Mouse (Mus musculus): Measurements from ENCODE around the gene Poc1a. TPM values are rescaled to one million over a fixed set of nuclear protein-coding genes. Genes with fewer than 3 reads are reported as not detected.

Gene Poc1a
- 26.7 and 37.1 TPM in 2 replicates for total RNA-seq (2015)
- 15.7 and 23.1 TPM in 2 replicates for total RNA-seq (2017)

DNA sequence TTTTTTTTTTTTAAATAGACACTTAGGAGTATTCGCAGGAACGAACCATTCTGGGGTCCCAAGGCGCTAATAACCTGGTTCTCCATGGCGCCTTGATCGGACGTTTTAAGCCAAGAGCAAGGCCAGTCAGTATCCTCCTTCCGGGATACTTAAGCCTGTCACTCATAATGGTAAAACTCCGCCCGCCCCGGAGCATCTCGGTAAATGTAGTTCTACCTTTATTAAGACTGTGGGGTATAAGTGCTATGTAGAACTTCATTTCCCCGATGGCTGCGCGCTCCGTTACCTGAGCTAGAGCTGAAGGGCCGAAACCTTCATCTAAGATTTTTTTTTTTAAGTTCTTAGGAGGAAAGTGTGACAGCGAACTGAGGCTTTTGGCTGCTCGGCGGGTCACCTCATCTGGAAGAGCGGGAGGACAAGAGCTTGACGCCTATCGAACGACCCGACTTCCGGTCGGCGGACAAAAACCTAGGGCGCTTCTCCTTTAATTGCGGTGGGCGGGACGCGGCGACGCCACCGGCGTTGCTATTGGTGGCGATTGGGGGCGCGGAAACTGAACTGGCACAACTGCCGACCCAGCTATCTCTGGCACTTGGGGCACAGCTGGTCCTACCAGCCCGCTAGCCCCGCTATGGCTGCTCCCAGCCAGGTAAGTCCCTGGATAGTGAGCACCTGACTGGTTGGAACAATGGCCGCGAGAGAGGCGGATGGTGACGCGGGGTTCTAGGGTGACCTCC, at the start of gene Poc1a:
Gene Poc1a, plus strand, starts transcription at position 254 of the 737 bp plus-strand sequence.
- ATAC-seq (ENCODE audit: poor library complexity, severe bottlenecking) = peak; percentile 90

DNA sequence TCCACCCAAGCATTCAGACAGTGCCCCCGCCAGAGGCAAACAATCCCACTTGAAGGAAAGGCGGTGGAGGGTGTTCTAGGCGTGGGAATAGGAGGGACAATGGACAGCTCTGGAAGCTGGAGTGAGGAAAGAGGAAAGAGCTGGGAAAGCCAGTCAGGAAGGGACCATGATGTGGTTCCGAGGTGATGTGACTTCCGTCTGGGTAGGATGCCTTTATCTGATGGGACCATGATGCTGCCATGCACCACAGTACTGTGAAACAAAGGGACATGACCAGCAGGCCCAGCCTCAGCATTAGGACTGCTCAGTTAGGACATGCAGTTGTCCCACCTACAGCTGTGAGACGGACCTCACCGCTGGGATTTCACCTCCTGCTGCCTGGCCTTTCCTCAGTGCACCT, 49.6 kb upstream of the Poc1a start:
- ATAC-seq (ENCODE audit: poor library complexity, severe bottlenecking) = no peak

DNA sequence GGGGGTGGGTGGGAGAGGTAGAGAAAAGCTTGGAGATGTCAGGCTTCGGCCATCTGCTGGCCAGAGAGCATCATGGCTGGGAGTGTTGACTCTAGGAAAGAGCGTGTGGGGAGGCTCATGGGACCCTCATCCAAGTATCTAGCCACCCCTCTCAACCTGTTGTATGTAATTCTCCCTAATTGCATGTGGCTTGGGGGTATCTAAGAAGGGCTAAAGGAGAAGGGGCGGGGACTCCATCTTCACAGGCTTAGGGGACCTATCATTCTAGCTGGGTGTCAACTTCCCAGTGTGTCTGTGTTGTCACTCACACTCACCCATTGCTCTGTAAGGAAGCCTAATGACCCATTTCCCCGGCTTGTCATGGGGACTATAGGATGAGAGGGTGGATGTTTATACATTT, 49.0 kb upstream of the Poc1a start:
- no peak for ATAC-seq (ENCODE audit: poor library complexity, severe bottlenecking)

DNA sequence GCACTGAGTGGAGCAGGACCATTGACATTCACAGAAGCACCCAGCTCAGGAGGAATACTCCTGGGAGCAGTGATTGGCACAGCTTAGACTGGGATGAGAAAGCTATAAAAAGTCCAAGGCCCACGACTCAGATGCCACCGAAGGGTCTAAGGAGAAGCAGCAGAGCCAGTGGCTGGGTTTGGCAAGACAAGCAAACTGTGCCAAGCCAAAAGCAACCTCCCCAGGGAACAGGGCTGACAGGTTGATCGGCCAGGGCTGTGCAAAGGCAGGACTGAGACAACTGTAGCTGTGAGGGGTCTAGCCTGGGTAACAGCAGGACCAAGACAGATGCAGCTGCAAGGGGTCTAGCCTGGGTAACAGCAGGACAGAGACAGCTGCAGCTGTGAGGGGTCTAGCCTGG, 47.9 kb upstream of the Poc1a start:
- ATAC-seq (ENCODE audit: poor library complexity, severe bottlenecking) = no peak

DNA sequence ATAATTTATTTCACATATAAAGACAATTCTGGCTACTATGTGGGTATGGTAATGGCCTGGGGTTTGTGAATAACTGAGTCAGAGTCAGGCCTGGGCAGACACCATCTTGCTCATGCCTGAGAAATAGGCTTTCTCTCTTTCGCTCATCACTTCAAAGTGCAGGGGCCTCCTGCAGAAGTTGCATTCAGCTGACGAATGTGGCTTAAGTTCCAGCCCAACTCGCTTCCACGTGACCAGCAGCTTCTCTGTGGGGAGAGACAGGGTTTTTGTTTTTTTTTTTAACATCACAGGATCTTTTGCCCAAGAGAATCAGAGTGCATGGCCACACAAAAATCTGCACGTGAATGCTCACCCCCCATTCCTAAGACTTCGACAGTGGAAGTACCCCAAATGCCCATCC, 46.9 kb upstream of the Poc1a start:
- ATAC-seq (ENCODE audit: poor library complexity, severe bottlenecking) = no peak

DNA sequence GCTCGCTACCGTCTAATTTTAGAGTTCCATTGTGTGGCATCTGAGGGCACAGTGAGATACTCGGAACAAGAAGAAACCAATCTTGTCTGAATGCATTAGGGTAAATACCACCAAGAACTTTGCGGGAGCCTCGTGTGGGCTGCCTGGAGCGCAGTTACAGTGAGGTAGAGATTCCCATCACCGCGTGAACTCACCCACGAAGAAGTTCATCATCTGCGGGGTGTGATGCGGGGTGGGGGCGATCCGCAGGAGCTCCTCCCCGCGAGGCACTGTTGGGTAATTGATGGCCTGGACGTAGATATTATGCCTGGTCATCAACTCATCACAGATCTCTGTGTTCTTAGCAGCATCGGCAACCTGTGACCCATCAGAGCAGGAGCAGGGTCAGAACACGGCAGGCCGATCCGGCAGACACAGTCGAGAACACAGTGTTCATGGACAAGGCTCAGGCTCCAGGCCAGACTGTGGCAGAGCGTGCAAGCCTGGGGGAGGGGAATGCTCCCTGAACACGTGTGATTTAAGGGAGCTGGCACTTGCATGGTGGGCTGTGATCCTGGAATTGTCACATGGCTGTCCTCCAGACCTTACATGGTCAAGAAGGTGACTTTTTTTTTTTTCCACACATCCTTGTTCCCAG, 45.5 kb upstream of the Poc1a start:
- no peak for ATAC-seq (ENCODE audit: poor library complexity, severe bottlenecking)

DNA sequence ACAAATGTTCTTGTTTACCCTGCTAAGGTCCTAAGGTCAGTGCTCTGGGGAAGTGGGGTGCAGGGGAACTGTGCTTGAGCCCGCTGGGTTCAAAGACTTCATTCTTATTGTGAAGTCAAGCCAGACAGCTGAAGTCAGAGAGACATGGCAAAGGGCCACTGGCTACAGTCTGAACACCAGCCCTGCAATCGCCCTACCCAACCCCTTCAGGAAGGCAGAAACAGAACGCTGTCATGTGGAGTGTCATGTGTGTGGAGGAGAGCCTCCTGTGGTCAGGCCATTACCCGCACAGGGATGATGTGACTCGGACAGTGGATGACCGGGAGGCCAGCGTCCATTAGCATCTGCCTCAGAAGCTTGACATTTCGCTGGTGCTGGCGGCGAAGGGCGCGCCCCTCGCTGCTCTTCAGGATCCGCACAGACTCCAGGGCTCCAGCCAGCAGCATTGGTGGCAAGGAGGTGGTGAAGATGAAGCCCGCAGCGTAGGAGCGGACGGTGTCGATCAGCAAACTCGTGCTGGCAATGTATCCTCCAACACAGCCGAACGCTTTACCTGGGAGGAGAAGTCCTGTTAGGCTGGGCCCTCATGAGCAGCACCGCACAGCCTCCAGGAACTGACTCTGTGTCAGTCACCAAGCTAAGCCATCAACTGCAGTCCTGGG, 44.6 kb upstream of the Poc1a start:
- no peak for ATAC-seq (ENCODE audit: poor library complexity, severe bottlenecking)

DNA sequence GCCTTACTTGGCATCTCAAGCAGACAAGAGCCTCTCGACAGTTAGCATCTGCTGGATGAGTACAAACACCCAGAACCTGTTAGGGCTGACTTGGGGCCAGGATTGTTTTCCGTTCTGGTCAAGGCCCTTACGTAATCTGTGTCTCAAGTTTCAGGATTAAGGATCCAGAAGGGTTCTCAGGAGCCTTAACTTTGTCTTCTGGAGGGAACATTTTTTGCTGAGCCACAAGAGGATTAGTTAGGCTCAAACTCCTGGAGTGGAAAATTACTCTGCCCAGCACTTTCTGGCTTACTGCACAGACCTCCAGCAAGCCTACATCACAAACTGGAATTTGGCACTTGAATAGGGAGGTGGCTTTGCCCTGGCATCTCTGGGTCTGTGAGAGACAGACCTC, 44.0 kb upstream of the Poc1a start:
- no peak for ATAC-seq (ENCODE audit: poor library complexity, severe bottlenecking)

DNA sequence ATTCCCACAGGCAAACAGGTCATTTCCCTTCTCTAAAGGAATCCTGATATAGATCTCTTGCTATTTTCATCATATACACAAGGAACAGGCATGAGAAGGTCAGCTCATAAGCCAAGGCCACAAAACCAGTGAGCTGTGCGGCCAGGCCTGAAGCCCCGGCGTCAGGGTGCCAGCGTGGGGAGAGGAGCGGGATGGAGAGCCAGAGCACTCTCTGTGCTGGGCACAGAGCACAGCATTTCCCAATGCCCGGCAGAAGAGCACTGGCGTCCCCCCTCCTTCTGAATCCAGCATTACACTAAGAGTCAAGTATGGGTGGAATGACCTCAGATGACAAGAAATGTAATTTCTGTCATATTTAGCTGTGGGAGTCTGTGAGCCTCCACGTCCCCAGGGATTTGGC, 43.5 kb upstream of the Poc1a start:
- ATAC-seq (ENCODE audit: poor library complexity, severe bottlenecking) = no peak

DNA sequence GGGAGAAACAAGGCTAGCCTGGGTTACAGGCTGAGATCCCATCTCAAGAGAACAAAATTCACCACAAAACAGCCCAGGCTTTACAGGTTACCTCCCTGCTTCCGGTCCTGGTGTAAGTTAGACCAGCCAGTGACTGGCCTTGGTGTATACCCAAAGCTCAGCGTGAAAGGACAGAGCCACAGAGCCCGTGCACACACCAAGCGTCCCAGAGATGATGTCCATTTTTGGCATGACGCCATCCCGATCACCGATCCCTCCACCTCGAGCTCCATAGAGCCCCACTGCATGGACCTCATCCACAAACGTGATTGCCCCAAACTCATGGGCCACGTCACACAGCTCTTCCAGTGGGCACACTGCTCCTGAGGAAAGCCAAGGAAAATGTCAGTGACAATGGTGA, 43.0 kb upstream of the Poc1a start:
- ATAC-seq (ENCODE audit: poor library complexity, severe bottlenecking) = no peak

DNA sequence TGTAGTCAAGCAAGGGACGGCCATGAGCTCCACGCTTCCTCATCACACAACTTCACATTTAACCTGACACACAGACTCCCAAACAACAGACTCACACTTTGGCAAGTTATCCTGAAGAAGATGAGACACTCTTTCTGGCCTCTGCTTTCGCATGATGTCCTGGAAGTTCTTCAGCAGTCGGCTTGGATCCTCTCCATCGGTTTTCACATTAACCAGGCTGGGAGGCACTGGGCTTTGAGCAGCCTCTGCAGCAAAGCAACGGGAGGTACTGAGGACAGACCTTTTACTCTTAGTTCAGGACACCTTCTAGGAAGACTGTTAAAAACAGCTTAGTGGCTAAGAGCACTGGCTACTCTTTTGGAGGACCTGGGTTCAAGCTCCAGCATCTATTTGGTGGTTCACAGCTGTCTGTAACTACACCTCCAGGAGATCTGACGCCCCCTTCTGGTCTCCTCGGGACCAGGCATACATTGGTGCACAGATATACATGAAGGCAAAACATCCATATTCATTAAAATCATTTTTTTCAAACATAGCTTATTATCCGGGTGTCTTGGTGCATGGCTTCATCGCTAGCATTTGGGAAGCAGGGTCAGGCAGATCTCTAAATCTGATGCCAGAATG, 39.2 kb upstream of the Poc1a start:
- no peak for ATAC-seq (ENCODE audit: poor library complexity, severe bottlenecking)

DNA sequence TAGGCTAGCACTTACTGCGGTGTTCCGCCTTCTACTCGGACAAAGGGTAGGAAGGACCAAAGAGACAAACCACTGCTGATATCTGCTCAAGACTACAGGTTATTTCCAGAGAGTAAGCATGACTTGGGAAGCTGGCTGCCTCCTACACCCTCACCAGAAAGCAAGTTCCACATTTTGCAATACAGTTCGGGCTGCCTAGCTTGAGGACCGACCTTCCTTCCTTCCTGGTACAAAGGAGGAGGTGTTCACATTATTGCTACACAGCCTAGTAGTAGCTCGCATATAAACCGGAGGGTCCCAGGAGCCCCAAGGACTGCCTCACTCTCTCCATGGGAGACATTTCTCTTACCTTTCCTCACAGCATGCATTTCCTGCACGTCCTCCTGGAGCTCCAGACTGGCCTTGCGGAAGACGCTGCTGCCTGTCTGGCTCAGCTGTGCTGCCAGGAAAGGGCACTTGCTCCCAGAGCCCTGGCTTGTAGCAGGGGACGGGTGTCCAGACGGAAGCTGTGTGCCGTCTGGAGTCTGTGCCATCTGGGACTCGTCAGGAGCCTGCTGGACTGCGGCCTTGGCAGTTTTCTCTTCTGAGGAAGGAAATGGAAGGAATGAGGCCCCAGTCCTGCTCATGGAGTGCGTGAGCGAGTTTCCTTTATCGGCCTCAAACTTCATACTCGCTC, 37.9 kb upstream of the Poc1a start:
- peak; percentile 61 for ATAC-seq (ENCODE audit: poor library complexity, severe bottlenecking)

DNA sequence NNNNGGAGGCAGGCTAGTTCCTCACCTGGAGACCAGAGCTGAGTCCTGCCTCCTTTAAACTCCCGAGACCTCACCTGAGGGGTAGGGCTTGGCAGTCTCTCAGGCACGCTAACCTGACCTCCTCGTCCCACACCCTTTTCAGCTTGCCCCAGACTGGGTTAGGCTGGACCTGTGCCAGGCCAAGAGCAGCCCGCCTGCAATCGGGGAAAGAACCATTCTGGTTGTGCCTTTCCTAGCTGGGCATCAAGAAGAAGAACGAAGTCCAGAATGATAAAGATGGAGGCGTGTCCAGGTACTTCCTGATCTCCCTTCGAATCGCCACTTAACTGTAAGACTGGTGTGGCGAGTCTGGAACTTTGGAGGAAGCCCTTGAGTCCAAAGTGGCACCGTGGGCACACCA, 31.3 kb upstream of the Poc1a start:
- ATAC-seq (ENCODE audit: poor library complexity, severe bottlenecking) = no peak

DNA sequence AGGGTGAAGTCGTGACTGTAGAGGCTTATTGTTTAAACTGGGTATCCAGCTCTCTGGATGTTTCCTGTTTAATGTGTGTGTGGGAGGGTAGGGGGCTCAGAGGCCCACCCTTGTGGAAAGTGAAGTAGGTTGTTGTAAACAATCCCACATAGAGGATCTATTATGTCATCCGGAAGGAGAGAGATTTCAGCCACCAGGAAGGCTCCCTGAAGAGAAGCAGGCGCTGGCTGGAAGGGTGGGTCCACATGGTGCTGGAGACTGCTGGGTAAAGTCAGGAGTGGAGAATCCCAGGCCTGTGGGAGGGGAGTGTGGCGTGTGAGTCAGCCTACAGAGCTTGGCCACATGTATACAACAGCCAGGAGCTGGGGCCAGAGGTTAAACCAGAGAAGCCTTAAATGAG, 30.6 kb upstream of the Poc1a start:
- ATAC-seq (ENCODE audit: poor library complexity, severe bottlenecking) = no peak

DNA sequence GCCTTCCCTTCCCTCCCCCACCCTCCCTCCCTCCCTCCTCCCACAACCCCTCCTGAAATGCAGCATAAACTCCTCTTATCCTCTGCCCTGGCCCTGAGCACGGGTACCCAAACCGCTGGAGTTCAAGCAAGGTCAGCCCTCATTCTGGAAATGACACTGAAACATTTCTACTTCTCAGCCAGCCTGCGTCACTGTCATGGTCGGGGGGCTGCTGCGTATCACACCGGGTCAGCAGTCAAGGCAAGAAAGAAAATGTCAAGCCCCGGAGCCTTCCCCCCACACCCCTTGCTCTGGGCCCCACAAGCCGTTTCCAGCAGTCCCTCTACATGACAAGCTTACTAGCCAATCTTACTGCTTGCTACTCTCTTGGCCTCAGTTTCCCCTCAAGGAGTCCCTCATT, 29.8 kb upstream of the Poc1a start:
- no peak for ATAC-seq (ENCODE audit: poor library complexity, severe bottlenecking)

DNA sequence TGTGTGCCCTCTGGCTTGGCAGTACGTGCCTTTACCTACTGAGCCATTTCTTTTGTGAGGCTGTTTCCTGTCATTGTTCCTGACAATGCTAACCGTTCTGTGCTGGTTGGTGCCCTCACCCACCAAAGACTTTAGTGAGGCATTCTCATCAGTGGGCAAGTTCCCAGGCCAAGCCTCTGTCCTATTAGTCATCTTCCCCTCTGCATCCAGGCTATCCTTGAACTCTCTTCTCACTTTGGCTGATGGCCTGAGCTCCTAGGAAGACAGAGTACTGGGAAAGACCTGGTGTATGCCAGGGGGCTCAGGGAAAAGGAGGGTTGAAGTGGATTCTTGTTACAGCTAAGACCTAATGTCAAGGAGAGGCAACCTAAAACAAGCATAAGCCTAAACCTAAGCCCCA, 26.9 kb upstream of the Poc1a start:
- ATAC-seq (ENCODE audit: poor library complexity, severe bottlenecking) = no peak

DNA sequence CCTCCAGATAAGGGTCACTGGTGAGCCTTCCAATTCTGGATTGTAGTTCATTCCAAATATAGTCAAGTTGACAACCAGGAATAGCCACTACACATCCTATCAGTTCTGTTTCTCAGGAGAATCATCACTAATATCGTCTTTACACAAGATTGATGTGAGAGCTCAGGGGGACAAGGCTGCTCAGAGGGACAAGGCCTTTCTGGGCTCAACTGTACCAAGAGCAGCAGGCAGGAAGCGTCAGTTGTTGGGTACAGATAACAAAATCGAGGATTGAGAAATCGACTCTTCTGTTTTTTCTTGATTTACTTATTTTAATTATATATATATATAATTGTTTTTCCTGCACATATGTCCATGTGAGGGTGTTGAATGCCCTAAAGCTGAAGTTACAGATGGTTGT, 22.4 kb upstream of the Poc1a start:
- ATAC-seq (ENCODE audit: poor library complexity, severe bottlenecking) = no peak

DNA sequence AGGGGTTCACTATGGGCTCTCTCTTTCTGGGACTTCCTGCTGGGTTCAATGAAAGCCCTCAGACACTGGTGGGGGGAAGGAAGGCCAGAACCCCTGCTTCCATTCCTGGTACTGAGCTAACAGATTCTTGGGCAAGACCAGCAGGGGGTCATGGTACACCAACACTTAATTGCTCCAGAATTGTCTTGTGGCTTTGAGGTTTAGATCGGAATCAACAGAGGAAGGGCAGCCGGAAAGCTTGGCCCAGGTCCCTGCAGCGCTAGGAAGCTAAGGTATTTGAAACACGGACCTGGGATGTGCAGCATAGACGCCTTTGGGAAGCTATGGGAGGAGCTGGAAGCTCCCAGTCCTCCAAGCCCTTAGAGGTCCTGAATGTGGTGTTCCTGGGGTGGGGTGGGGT, 21.9 kb upstream of the Poc1a start:
- ATAC-seq (ENCODE audit: poor library complexity, severe bottlenecking) = peak; percentile 49

DNA sequence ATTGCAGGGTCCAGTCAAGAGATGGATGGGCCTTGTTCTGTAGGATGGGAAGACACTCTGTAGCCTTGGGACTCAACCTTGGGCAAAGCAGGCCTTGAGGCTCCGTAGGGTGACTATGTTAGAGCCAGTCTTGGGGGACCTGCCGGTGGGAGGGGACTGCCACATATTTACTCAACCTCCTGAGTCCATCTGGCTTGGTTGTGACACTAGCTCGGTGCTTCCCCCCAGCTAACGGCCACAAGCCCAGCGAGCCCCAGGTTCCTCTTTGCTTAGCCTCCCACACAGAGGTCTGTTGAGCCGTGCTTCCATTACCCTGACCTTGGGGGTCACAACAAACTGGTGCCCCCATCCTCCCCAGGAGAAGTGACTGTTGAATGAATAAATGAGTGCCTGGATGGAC, 19.8 kb upstream of the Poc1a start:
- peak; percentile 88 for ATAC-seq (ENCODE audit: poor library complexity, severe bottlenecking)

DNA sequence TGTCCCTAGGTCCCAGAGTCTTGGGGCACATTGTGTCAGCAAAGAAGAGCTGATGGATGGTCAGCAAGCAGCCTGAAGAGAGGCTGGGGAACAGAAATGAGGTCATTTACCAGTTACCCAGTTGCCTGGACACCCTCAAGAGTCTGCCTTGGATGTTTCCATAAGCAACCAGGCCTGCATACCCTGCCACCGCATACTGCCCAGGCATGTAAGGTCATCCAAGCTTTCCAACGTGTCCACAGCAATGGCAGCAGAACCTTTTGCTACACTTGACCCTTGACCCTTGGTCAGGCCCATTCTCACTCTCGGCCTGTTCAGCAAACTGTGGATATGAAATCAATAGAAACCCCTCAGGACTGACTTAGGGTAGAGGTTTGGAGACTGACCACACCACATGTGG, 19.4 kb upstream of the Poc1a start:
- peak; percentile 12 for ATAC-seq (ENCODE audit: poor library complexity, severe bottlenecking)

DNA sequence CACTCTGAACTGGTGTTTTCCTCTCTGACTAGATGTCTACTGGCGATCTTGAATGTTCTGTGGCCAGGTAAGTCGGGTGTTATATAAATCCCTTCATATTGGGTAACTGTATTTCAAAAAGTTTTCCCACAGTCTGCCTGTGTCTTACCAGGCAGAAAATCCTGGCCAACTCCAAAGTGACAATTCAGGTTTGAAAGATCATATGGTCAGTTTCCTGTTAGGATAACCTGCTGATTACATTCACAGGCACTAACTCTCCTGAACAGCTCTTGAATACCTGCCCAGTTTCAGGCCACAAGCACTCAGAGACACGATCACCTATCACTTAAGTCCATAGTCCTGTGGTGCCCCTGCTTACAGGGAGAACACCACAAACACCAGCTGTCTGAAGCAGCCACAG, 18.8 kb upstream of the Poc1a start:
- ATAC-seq (ENCODE audit: poor library complexity, severe bottlenecking) = no peak
